Mouse (Mus musculus) brain, embryonic 14.5 days (tissue): ENCODE measurements at regions not wholly inside any gene's neighbourhood (a gene's known extent, or its start where the extent isn't known, plus 50 kb on each side); places are given as distances from the start of the nearest gene placed in this dataset.

ENCODE experiments used
- CTCF ChIP-seq: fragments of 200-500 bp; IDR thresholded peaks from 2 replicates; pipeline ENCODE4 v1.5.1; 2012; ENCODE audit warnings: inconsistent platforms, mild to moderate bottlenecking, moderate library complexity, borderline replicate concordance; ENCODE audit not compliant: insufficient read depth, insufficient read length; ENCODE audit errors: extremely low read depth
- POLR2A ChIP-seq: fragments of 200-500 bp; IDR thresholded peaks from 2 replicates; pipeline ENCODE4 v1.6.1; 2012; ENCODE audit warnings: mild to moderate bottlenecking, inconsistent platforms, borderline replicate concordance; ENCODE audit not compliant: poor library complexity, insufficient read depth, insufficient read length, severe bottlenecking; ENCODE audit errors: extremely low read depth

DNA sequence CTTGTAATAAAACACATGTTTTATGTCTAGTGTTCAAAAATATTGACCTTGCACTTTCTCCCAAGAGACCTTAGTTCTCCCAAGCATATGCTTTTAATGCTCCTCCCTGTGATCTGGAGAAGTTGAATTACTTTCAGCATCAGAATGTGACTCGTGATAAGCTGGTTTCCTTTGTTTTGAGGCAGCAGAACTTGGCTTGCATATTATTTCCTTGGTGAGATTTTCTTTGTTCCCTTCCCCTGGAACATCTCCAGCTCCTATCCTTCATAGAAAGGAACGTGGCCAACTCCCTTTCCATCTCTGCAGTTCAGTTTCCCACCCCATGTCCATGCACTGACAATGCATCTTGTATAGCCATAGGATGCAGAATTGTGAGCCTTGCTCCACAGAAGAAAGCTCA, 1292.0 kb upstream of the Flrt2 start:
- TF ChIP-seq CTCF (no peak), POLR2A (no peak)
